Mouse (Mus musculus): ENCODE data around the gene Slc30a2.
"Not testable (repeated sequence)": the region's sequence is repeated elsewhere in the genome, so short reads cannot be mapped to it uniquely, and the experiment has no call there.

Gene Slc30a2

DNA sequence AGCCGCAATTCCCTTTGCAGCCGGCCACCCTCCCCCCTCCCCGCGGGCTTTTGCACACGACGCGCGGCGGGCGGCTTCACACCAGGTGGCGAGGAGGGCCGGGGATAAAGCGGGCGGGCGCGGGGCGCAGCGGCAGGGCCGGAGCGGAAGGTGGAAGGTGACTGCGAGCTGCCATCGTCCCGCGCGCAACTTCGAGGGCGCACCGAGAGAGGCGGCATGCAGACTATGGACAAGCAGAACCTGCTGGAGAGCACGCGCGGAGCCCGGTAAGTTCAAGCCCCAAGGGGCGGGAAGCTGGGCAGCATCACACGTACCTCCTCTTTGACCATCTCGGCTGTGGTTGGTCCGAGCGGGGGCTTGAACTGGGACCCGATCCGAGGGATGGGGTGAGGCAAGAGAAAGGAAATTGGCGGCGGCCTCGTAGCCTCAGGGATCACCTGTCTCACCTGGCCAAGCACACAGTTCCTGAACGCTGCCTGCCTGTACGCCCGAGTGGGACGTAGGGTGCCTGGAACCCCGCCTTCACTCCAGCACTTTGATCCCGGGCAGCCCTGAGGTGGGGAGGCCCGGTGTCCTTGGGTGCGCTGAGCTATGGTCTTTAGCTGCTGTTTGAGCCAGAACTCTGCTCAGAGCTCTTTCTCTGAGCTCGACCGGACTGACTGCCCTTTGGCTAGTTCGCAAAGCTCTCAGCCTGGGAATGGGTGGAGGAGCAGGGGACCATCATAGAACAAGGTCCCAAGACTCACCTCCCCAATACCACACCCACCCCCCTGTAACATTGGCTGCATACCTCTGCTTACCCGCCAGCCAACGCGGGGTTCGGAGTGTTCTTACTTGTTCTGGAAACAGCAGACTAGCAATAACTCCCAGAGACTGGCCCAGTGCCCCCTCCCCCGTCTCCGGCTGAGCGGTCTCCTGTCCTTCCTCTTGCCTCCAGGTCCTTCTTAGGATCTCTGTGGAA lies at the start of gene Slc30a2:
Slc30a2 (plus strand) TSS at position 111 of the 961 bp plus-strand sequence.
- in situ Hi-C loops (cut with MboI): no loop called here

DNA sequence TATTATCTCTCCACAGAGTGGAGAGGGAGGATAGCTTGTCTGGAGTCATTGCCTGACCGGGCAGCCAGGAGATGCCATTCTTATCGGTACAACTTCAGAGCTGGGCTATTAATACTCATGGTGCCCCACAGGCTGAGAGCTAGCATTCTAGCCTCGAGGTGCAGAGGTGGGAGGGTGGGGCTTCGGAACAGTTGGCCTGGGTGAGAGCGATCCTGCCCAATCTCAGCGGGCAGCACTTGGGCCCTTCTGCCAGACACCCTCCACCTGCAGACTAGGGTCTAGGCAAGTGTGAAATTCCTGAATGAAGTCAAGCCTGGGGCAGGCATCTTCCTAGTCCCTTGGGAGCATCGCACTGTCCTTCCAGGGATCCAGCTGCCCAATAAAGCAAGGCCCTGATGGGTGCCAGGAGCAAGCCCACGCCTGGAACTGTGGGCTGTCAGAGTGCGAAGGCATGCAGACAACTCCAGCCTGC lies 49.3 kb upstream of the Slc30a2 start:
- in situ Hi-C loops (cut with MboI): no loop called here

DNA sequence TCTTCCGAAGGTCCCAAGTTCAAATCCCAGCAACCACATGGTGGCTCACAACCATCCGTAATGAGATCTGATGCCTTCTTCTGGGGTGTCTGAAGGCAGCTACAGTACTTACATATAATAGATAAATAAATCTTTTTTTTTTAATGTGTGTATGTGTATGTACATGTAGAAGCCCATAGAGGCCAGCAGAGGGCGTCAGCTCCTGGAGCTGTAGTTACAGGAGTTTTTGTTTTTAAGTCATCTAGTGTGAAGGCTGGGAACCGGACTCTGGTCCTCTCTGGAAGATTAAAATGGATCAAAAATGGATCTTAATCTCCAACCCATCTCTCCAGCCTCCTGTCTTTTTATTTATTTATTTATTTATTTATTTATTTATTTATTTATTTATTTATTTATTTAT lies 46.9 kb upstream of the Slc30a2 start:
- in situ Hi-C loops (cut with MboI): not testable (repeated sequence)

DNA sequence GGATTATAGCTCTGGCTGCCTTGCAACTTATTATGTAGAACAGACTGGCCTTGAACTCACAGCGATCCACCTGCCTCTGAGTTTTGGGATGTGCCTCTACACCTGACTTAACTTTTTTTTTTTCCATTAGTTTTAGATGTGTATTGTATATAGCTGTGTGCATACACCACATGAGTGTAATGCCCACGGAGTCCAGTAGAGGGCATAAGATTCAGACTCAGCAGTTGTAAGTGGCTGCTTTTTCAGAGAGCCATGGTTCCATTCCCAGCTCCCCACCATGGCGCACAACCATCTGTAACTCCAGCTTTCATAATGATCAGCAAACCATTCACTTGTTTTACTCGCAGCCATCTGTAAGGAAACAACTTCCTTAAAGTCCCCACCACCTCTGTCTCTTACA lies 46.5 kb upstream of the Slc30a2 start:
- in situ Hi-C loops (cut with MboI): no loop called here

DNA sequence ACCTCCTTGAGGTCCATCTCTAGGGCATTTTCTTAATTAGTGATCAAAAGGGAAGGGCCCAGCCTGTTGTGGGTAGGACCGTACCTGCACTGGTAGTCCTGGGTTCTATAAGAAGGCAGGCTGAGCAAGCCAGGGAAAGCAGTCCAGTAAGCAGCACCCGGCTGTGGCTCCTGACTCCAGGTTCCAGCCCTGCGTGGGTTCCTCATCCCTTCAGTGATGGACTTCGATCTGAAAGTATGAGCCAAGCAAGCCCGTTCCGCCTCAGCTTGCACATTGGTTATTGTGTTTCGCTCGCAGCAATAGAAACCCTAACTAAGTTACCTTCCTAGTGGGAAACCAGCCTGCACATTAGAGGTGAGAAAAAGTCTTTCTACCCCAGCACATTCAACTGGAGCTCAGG lies 45.6 kb upstream of the Slc30a2 start:
- in situ Hi-C loops (cut with MboI): no loop called here

DNA sequence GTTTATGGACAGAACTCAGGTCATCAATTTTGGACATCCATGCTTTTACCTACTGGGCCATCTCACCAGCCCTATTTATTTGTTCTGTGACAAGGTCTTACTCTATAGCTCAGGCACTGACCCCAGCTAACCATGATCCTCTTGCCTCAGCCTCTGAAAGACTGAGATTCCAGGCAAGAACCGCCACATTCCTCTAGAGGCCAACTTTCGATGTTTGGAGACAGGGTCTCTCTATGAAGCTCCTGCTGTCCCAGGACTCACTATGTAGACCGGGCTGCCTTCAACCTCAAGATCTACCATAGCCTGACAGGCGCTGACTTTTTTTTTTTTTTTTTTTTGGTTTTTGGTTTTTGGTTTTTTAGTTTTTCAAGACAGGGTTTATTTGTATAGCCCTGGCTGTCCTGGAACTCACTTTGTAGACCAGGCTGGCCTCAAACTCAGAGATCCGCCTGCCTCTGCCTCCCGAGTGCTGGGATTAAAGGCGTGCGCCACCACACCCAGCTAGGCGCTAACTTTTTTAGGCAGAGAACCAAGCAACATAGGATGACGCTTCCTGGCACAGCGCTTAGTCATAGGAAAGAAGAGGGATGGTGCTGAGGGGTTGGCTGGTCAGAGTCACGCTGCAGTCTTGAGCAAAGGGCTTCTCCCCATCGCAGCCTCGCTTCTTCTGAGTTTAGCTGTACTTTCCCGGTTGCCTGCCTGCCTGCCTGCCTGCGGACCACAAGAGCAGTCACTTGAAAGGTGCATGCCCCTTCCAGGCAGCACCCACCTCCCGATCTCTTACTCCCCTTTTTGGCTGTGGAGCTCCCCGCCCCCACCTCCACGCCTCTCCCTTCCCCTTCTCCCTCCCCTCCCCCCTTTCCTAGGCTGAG lies 44.1 kb upstream of the Slc30a2 start:
- in situ Hi-C loops (cut with MboI): no loop called here

DNA sequence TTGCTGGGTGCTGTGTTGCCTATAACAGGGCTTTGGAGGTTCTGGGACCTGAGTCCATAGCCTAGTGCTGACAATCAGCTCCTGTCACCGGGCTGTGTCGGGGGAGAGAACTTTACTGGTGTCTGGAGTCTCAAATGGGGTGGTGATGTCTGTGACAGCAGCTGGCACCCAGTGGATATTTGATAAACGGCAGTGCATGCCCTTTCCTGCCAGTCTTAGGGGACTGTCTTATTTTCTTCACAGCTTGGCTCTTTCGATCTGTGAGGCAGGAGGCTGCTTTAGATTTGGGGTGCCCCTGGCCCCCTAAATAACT lies 43.5 kb upstream of the Slc30a2 start:
- in situ Hi-C loops (cut with MboI): no loop called here

DNA sequence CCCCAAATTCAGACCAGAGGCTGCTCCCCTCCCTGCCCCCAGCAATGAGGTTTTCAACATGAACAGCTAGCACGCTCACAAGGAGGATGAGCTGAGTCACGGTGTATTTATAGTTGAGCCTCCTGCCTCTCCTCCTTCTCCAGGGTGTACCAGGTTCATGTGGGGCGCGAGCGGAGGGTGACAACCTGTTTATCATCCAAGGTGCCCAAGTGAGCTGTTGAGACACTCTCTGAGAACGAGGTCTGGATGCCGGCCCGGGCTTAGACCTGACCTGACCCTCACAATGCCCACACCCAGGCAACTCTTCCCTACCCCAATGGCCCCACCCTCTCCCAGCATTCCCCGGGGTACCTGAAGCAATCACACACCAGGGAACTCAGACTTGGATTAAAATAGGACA lies 42.7 kb upstream of the Slc30a2 start:
- in situ Hi-C loops (cut with MboI): no loop called here

DNA sequence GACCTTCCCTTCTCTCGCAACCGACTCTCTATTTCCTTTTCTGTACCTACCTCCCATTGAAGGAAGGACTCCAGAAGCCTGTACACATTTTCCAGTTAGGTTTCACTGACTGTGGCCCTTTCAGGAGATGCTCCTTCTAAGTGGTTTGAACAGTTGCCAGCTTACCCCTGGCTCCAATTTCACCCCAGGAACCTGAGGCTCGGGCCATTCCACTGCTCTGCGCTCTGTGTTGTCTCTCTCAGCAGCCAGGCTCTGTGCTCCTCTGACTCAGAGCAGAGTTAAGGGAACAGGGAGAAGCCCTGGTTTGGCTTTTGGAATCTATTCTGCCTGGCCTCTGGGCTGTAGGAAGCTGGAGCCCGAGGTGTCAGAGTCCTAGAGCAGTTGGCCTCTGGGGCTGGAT lies 40.9 kb upstream of the Slc30a2 start:
- in situ Hi-C loops (cut with MboI): no loop called here

DNA sequence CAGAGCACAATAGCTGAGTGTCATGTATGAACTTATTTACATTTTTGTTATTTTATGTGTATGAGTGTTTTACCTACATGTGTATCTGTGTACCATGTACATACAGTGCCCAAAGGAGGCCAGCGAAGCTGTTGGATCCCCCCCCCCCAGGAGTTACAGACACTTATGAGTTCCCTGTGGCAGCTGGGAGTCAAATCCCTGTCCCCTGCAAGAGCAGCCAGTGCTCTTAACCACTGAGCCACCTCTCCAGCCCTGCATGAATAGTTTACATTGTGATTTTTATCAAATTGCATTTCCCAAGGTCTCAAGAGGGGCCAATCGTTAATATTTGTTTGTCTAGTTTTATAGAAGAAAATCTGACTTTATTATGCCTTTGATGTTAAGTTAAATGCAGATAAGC lies 36.0 kb upstream of the Slc30a2 start:
- in situ Hi-C loops (cut with MboI): no loop called here

DNA sequence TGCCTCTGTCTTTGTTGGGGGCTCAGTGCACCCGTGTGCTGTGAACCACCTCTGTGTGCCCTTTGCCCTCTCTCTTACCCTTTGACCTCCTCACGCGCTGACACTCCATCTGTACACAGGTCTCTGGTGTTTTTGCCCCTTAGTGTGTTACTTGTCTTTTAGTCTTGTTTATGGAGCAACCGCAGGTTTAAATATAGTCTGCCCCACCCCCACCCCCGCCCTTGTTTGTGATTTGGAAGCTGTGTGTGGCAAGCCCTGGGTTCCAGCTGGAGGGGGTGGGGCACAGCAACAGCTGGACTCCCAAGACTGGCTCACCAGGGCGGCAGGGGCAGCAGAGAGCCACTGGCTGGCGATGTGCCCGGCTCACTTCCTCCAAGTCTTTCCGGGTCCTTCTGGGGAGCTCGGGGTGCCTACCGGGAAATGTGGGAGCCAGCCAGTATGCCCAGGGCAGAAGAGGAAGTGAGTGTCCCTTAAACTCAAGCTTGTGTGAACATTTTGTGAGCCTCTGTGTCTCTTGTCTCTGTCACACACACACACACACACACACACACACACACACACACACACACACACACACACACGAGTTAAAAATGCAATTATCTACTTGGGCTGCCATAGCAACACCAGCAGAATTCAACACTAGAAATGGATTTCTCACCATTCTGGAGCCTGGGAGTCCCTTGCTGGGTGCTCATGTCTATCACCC lies 35.5 kb upstream of the Slc30a2 start:
- in situ Hi-C loops (cut with MboI): no loop called here

DNA sequence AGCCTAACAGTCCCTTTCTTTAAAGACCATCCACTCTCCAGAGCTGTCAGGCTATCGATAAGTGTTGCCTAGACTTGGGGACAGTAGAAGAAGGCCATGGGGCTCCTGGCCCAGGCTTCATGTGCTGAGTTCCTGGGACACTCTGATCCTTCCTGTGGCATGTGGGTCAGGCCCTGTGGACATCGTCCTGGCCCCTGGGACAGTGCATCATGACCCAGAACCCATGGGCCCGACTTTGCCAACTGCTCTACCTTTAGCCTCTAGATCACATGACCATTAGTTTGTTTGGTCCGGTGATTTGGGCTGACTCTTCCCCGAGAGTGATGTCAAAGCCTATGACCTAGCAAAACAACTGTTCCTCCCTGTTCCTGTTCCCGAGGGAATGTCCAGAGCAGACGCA lies 32.9 kb upstream of the Slc30a2 start:
- in situ Hi-C loops (cut with MboI): no loop called here

DNA sequence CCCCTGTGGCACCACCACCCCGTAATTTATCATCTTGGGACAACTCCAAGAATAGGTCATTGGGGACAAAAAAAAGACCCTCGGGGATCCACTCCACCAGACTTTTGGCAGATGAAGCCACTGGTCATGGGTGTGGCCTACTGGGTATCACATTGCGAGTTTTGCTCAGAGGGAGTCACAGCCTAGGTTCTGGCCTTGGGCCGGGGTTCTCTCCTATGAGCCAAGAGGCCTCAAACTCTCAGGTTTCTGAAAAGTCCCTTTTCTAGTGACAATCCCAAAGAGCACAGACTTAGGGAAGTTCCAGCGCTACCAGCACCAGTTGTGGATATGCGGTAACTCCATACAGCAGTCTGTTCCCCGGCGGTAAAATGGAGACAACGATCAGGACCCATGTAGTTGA lies 32.3 kb upstream of the Slc30a2 start:
- in situ Hi-C loops (cut with MboI): no loop called here

DNA sequence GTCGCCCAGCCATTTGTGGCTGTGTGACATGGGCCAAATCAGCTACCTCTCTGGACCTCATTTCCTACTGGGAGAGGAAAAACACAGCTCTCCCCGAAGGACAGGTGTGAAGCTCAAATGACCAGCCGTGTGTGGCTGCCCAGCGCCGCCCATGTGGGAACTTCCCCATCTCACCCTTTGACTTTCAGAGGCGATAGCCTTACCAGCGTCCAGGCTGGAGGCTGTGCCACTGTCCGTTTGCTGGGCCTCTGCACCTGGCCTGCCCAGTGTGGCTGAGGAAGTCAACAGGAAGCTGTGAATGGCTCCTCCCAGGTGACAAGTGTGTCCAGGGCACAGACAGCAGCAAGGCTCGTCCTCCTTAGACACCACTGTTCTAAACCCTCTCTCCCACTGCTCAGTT lies 31.2 kb upstream of the Slc30a2 start:
- in situ Hi-C loops (cut with MboI): no loop called here

DNA sequence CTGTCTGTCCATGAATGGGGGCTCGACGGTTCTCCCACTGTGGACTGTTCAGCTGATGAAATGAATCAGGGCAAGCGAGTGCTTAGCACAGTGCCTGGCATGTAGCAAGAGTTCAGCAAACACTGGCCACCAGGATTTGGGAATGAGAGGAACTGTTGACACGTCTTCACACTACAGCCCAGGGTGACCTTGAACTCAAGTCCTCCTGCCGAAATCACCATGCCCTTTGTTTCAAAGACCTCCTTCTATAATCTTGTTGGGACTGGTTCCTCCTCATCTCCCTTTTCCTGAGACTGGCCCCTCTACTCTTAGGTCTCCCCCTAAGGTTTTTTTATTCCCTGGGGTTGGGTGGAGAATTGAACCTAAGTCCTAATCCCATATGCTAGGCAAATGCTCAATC lies 30.6 kb upstream of the Slc30a2 start:
- in situ Hi-C loops (cut with MboI): no loop called here

DNA sequence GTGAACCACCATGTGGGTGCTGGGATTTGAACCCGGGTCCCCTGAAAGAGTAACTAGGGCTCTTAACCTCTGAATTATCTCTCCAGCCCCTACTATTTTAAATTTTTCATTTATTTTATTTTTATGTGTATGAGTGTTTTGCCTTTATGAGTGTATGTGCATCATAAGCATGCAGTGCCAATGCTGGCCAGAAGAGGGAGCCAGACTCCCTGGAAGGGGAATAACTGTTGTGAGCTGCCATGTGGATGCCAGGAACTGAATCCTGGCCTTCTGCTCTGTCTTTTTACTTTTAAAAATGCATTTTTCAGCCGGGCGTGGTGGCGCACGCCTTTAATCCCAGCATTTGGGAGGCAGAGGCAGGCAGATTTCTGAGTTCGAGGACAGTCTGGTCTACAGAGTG lies 30.1 kb upstream of the Slc30a2 start:
- in situ Hi-C loops (cut with MboI): no loop called here

DNA sequence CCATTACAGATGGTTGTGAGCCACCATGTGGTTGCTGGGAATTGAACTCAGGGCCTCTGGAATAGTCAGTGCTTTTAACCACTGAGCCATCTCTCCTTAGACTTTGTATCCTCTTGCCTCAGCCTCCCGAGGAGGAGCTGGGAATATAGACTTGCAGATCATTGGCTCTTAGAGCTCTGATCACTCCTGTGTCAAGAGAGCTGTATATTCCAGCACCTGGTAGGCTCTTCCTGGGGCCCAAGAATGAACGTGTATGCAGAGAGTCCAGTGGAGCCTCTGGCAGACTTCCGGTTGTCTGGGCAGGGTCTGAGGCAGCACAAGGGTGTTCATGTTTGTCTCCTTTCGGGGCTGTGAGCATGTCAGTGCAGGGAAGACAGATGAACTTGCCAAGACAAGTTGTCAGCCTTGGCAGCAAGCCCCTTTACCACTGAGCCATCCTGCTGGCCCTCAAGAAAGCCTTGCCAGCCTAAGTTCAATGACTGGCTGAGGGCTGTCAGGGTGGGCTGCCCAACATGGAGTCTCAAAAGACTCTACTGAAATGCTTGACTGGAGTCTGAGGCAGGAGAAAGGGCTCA lies 28.8 kb upstream of the Slc30a2 start:
- in situ Hi-C loops (cut with MboI): no loop called here

DNA sequence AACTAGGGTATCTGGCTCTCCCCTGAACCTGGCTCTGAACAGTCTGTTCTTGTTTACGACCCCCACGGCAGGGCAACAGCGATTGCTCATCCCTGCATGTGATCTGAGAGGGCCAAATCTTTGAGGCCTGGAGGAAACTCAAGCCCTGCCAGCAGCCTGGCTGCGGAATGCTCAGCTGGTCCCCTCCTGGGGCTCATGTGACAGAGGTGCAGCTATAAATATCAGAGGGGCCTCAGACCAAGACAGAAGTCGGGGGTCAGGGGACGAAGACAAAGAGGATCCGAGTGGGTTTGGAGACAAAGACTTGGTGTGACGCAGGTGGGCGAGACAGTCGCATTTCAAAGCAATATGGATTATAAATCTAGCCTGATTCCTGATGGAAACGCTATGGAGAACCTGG lies 28.1 kb upstream of the Slc30a2 start, which contains the start of gene Trim63:
Trim63 (plus strand) TSS at position 245 of the 400 bp plus-strand sequence.
- in situ Hi-C loops (cut with MboI): no loop called here

DNA sequence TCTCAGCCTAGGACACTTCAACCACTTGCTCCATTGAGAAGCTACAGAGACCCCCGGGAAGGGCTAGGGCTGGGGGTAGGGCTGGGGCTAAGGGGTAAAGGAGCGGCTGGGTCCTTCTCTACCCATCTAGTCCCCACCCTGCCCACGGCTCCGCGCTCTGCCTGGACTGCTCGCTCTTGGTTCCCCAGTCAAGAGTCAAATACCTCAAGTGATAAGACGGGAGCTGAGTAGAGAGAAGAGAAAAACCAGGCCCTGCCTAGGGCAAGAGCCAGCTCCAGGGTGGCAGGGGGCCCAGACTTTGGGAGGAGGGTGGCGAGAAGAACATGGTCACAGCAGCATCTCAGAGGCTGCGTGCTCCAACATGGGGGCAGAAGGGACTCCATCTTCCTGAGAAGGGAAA lies 27.5 kb upstream of the Slc30a2 start:
- in situ Hi-C loops (cut with MboI): no loop called here

DNA sequence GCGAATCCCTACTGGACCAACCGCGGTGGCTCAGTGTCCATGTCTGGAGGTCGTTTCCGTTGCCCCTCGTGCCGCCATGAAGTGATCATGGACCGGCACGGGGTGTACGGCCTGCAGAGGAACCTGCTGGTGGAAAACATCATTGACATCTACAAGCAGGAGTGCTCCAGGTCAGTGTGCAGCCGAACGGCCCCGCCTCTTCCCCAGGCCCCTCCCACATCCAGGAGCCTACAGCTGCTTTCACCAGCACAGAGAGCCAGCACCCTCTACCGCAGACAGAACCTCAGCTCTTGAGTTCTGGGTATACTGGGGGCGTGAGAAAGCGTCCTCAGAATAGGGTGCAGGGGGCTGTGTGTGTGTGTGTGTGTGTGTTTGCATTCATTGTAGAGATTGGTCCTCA lies 26.6 kb upstream of the Slc30a2 start:
- in situ Hi-C loops (cut with MboI): no loop called here

DNA sequence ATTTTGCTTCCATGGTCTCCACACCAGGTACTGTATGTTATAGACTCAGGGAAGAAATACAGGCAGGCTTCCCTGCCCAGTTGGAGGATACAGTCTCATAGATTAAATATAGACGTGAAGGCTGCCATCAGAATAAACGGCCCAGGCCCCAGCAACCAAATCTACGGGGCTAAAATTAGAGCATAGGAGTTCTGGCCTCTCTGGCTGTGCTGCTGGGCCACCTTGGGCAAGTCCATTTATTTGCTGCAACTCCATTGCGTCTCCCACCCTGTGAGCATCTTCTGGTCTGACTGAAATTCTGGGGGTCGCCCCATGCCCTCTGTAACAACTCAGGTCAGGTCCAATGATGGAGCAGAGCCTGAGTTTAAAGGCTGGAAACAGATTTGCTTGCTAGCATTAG lies 23.9 kb upstream of the Slc30a2 start:
- in situ Hi-C loops (cut with MboI): no loop called here

DNA sequence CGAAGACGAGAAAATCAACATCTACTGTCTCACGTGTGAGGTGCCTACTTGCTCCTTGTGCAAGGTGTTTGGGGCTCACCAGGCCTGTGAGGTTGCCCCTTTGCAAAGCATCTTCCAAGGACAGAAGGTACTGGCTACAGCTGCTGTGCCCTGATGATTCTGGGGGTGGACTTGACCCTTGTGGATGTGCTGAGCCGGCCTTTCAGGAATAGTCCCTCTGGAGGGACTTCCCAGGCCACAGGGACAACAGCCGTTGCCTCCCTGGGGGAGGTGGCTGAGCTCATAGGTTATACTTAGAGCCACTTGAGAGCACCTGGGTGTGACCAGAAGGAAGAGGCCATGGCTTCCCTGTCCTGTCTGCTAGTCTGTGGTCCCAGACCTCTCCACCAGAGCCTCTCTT lies 23.3 kb upstream of the Slc30a2 start:
- in situ Hi-C loops (cut with MboI): no loop called here

Measured in mature B cell (primary cell).